Mouse (Mus musculus): Measurements from ENCODE around the gene Rrn3.
"Not testable (repeated sequence)": the region's sequence is repeated elsewhere in the genome, so short reads cannot be mapped to it uniquely, and the experiment has no call there.

DNA sequence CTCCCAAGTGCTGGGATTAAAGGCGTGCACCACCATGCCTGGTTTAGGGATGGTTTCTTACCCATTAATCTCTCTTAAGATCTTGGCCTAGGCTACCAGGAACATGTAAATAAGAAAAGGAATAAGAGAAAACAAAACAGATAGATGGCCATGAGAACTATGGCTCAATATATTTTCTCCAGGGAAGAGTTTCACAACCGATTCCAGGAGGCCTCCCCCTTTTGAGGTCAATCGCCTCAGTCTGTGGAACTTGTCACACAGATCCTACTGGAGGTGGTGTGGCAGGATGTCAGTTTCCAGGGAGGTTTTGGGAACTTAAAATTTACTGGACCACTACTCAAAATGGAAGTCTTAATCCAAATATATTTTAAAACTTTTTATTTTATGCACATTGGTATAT, 5.9 kb upstream of the Rrn3 start:
- TF ChIP-seq CTCF (IDR thresholded peaks at IDR 0.05; ENCODE audit: extremely low read depth, insufficient read length, insufficient replicate concordance, low read depth, low read length); POLR2A (IDR thresholded peaks at IDR 0.05; ENCODE audit: low read depth, low read length): not testable (repeated sequence)
